Mouse (Mus musculus) liver, embryonic 13.5 days (tissue): ENCODE results near the gene Idh3a. TPM values are rescaled to one million over a fixed set of nuclear protein-coding genes. Genes with fewer than 3 reads are reported as not detected.
A peak's percentile ranks its signal among the peaks of the same experiment; 100 is the strongest.
"Not testable (repeated sequence)": the region's sequence is repeated elsewhere in the genome, so short reads cannot be mapped to it uniquely, and the experiment has no call there.

ENCODE experiments used
- ATAC-seq: fragments of 200-750 bp; cut with Nextera tagmentation; 2 replicates; pipeline ENCODE4 v1.8.0; 2017; ENCODE audit warnings: low read depth, mild to moderate bottlenecking, moderate number of reproducible peaks, moderate library complexity
- DNase-seq: peaks from one replicate; pipeline ENCODE4 v3.0.0; 2022
- H3K27ac ChIP-seq: fragments of 300-500 bp; sonication (generic); 2 replicates; pipeline ENCODE4 v1.5.1; 2015; ENCODE audit warnings: moderate library complexity, mild to moderate bottlenecking, inconsistent platforms
- H3K27me3 ChIP-seq: fragments of 300-500 bp; sonication (generic); 2 replicates; pipeline ENCODE4 v1.6.1; 2015; ENCODE audit warnings: mild to moderate bottlenecking, inconsistent platforms
- H3K36me3 ChIP-seq: fragments of 300-500 bp; sonication (generic); 2 replicates; pipeline ENCODE4 v1.6.1; 2015; ENCODE audit warnings: mild to moderate bottlenecking, inconsistent platforms
- H3K4me1 ChIP-seq: fragments of 300-500 bp; sonication (generic); replicated peaks from 2 replicates; pipeline ENCODE4 v1.6.1; 2015; ENCODE audit warnings: inconsistent platforms
- H3K4me2 ChIP-seq: fragments of 300-500 bp; sonication (generic); 2 replicates; pipeline ENCODE4 v1.6.1; 2015; ENCODE audit warnings: inconsistent platforms, mild to moderate bottlenecking, moderate library complexity
- H3K4me3 ChIP-seq: fragments of 300-500 bp; sonication (generic); replicated peaks from 2 replicates; pipeline ENCODE4 v1.5.1; 2015; ENCODE audit warnings: mild to moderate bottlenecking, inconsistent platforms
- H3K9ac ChIP-seq: fragments of 300-500 bp; sonication (generic); 2 replicates; pipeline ENCODE4 v1.6.1; 2015; ENCODE audit warnings: mild to moderate bottlenecking, inconsistent platforms
- H3K9me3 ChIP-seq: fragments of 300-500 bp; sonication (generic); replicated peaks from 2 replicates; pipeline ENCODE4 v1.6.1; 2016; ENCODE audit warnings: inconsistent platforms
- WGBS: fragments of 180-500 bp; shearing (Covaris S2); methylation state at CpG from one replicate; pipeline ENCODE4 v1.1.7; 2015; ENCODE audit not compliant: insufficient replicate concordance; 5-methylcytosine and 5-hydroxymethylcytosine counted together
- polyA plus RNA-seq: library from polyadenylated mRNA; unstranded; fragments of >200 nt; fragmentation: Nextera tagmentation; extraction: Ambion mirVana; gene quantifications from 2 replicates; pipeline ENCODE4 v1.2.1, GENCODE M21; 2015

Idh3a gene
- polyA plus RNA-seq, 1 experiment from 2014 or later, result 121 TPM

GRCm38 (mm10) chr9:54593652-54594051 lies 7.5 kb downstream of the Idh3a start:
- not testable (repeated sequence) for ATAC-seq, H3K9ac ChIP-seq, DNase-seq, H3K4me1 ChIP-seq, H3K27ac ChIP-seq, H3K27me3 ChIP-seq, H3K9me3 ChIP-seq, H3K4me3 ChIP-seq, H3K4me2 ChIP-seq
- WGBS, result 80% methylated on average over 4 of the region's 4 CpGs
- peaks cover 85% of the 10 kb centered on the region for H3K36me3 ChIP-seq

DNA sequence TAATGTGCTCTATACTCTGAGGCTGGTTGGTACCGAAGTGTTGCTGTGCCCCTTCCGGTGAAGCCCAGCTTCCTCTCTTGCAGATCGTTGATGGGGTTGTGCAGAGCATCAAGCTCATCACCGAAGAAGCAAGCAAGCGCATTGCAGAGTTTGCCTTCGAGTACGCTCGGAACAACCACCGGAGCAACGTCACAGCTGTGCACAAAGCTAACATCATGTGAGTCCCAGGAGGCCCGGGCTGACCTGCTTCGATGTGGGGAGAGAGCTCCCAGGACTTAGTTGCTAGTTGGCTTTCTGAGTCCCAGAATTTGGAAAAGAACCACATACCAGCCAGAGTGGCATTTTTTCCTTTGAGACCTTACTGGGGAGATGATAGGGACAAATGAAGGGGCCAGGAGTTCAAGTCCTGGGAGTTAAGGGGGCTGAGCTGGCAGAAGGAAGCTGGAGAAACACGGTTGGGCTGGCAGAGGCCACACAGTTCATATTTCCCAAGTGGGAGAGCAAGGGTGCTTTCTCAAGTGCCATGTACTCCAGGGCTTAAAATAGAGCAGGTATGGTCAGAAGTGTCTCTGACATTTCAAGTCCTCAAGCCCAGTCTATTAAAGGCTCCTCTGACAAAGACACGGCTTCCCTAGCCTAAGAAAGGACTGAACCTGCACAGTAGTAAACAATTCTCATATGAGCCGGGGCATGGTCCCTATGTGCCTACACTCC lies 10.8 kb downstream of the Idh3a start:
- H3K9ac ChIP-seq, result no peak overlapping the region
- ATAC-seq, result no peak
- H3K27me3 ChIP-seq, result no peaks in the 10 kb centered on the region
- no peaks in the 10 kb centered on the region for H3K9me3 ChIP-seq
- no peak overlapping the region for H3K4me2 ChIP-seq
- peaks cover 95% of the 10 kb centered on the region for H3K36me3 ChIP-seq
- no peak overlapping the region for H3K27ac ChIP-seq
- no peaks in the 10 kb centered on the region for H3K4me1 ChIP-seq
- no peak overlapping the region for H3K4me3 ChIP-seq
- 90% methylated on average over 15 of the region's 15 CpGs for WGBS
- DNase-seq, result no peak

- no peak for ATAC-seq
- Histone ChIP-seq H3K4me2 (no peak overlapping the region), H3K4me3 (no peak overlapping the region), H3K4me1 (no peaks in the 10 kb centered on the region), H3K9ac (no peak overlapping the region), H3K9me3 (no peaks in the 10 kb centered on the region), H3K27me3 (no peaks in the 10 kb centered on the region), H3K36me3 (peaks cover 81% of the 10 kb centered on the region), H3K27ac (no peak overlapping the region)
- WGBS, result 73% methylated on average over 2 of the region's 2 CpGs
- DNase-seq, result no peak
Measured at GRCm38 (mm10) chr9:54602386-54602785, 16.3 kb downstream of the Idh3a start.

DNA sequence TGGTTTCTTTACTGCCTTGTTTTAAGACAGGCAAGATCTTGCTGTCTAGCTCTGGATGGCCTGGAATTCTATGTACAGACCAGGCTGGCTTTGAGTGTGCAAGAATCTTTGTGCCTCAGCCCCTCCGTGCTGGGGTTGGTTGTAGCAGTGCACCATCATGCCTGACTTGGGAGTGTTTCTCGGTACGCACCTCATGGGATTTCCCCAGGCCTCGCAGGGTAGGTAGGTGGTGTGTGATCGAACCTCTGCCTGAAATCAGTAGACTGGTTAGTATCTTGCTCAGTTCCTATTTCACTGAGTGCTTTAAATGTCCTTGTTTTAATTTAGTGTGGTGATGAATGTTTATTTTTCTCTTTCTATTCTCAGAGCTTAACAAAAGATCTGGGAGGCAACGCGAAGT lies 16.8 kb downstream of the Idh3a start:
- no peak for DNase-seq
- H3K27me3 ChIP-seq, result no peaks in the 10 kb centered on the region
- no peaks in the 10 kb centered on the region for H3K4me1 ChIP-seq
- no peaks in the 10 kb centered on the region for H3K9me3 ChIP-seq
- no peak overlapping the region for H3K4me3 ChIP-seq
- 85% methylated on average over 7 of the region's 7 CpGs for WGBS
- peaks cover 75% of the 10 kb centered on the region for H3K36me3 ChIP-seq
- no peak overlapping the region for H3K9ac ChIP-seq
- H3K27ac ChIP-seq, result no peak overlapping the region
- H3K4me2 ChIP-seq, result no peak overlapping the region
- no peak for ATAC-seq

DNA sequence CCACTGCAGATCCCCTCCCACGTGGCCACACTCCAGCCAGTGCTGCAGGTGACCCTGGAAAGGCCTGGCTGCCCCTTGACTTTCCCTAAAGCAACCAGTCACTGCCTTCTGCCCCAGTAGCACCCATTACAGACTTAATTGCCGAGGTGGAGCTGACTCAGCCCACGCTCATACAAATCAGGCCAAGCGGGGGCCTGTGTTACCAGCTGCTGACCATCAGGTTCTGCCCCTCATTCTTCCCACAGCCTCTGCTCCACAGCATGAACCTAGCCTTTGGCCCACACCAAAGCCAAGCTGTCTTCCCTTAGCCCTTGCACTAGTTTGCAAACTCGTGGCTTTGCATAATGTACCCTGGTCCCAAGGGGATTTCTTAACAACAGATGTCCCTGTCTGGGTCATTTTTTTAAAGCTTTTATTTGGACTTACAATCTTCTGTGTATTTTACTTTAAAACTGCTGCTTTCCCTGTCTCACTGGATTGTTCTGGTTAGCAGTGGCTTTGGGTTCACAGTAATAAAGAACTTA lies 18.1 kb downstream of the Idh3a start:
- Histone ChIP-seq H3K9ac (no peak overlapping the region), H3K9me3 (no peaks in the 10 kb centered on the region), H3K4me2 (no peak overlapping the region), H3K36me3 (peaks cover 63% of the 10 kb centered on the region), H3K27ac (no peak overlapping the region), H3K4me3 (no peak overlapping the region), H3K4me1 (no peaks in the 10 kb centered on the region), H3K27me3 (no peaks in the 10 kb centered on the region)
- DNase-seq (no peak), ATAC-seq (no peak)
- WGBS, result 77% methylated on average over 5 of the region's 5 CpGs

GRCm38 (mm10) chr9:54604886-54605285 lies 18.8 kb downstream of the Idh3a start:
- H3K4me2 ChIP-seq, result no peak overlapping the region
- no peaks in the 10 kb centered on the region for H3K4me1 ChIP-seq
- DNase-seq, result peak; percentile 39
- no peaks in the 10 kb centered on the region for H3K27me3 ChIP-seq
- H3K36me3 ChIP-seq, result peaks cover 56% of the 10 kb centered on the region
- H3K4me3 ChIP-seq, result no peak overlapping the region
- no peaks in the 10 kb centered on the region for H3K9me3 ChIP-seq
- no peak overlapping the region for H3K9ac ChIP-seq
- WGBS, result 54% methylated on average over 4 of the region's 4 CpGs
- no peak for ATAC-seq
- H3K27ac ChIP-seq, result no peak overlapping the region

GRCm38 (mm10) chr9:54612781-54613191 lies 26.7 kb downstream of the Idh3a start:
- 61% methylated on average over 5 of the region's 5 CpGs for WGBS
- Histone ChIP-seq H3K4me1 (peaks cover 7% of the 10 kb centered on the region), H3K9me3 (no peaks in the 10 kb centered on the region), H3K27me3 (peaks cover 3% of the 10 kb centered on the region; the same call in 1 of the 2 replicates), H3K4me3 (no peak overlapping the region), H3K36me3 (no peaks in the 10 kb centered on the region), H3K4me2 (no peak overlapping the region), H3K9ac (no peak overlapping the region), H3K27ac (no peak overlapping the region)
- ATAC-seq, result no peak
- DNase-seq, result no peak

GRCm38 (mm10) chr9:54614182-54614850 lies 28.2 kb downstream of the Idh3a start:
- Histone ChIP-seq H3K9ac (no peak overlapping the region), H3K36me3 (no peaks in the 10 kb centered on the region), H3K4me2 (no peak overlapping the region), H3K4me1 (peaks cover 7% of the 10 kb centered on the region), H3K4me3 (no peak overlapping the region), H3K27ac (no peak overlapping the region), H3K27me3 (peaks cover 8% of the 10 kb centered on the region; the same call in 1 of the 2 replicates), H3K9me3 (no peaks in the 10 kb centered on the region)
- ATAC-seq (peak; percentile 55), DNase-seq (peak; percentile 13)
- 45% methylated on average over 13 of the region's 13 CpGs for WGBS

- 72% methylated on average over 5 of the region's 5 CpGs for WGBS
- Histone ChIP-seq H3K4me3 (no peak overlapping the region), H3K36me3 (no peaks in the 10 kb centered on the region), H3K9me3 (no peaks in the 10 kb centered on the region), H3K27ac (no peak overlapping the region), H3K27me3 (no peaks in the 10 kb centered on the region), H3K9ac (no peak overlapping the region), H3K4me2 (no peak overlapping the region), H3K4me1 (peaks cover 5% of the 10 kb centered on the region; the same call in 1 of the 2 replicates)
- ATAC-seq, result no peak
- DNase-seq, result no peak
Measured at GRCm38 (mm10) chr9:54627240-54627639, 41.1 kb downstream of the Idh3a start.

- Histone ChIP-seq H3K4me2 (no peak overlapping the region), H3K4me1 (peaks cover 5% of the 10 kb centered on the region; the same call in 1 of the 2 replicates), H3K9me3 (no peaks in the 10 kb centered on the region), H3K9ac (no peak overlapping the region), H3K27me3 (no peaks in the 10 kb centered on the region), H3K36me3 (no peaks in the 10 kb centered on the region), H3K4me3 (no peak overlapping the region), H3K27ac (no peak overlapping the region)
- 80% methylated on average over 4 of the region's 4 CpGs for WGBS
- DNase-seq, result no peak
- no peak for ATAC-seq
Measured at GRCm38 (mm10) chr9:54628752-54629151, 42.6 kb downstream of the Idh3a start.

GRCm38 (mm10) chr9:54629613-54630261 lies 43.6 kb downstream of the Idh3a start:
- H3K9me3 ChIP-seq, result no peaks in the 10 kb centered on the region
- no peaks in the 10 kb centered on the region for H3K27me3 ChIP-seq
- H3K4me1 ChIP-seq, result peaks cover 5% of the 10 kb centered on the region; the same call in 1 of the 2 replicates
- no peaks in the 10 kb centered on the region for H3K36me3 ChIP-seq
- WGBS, result 75% methylated on average over 5 of the region's 5 CpGs
- no peak overlapping the region for H3K27ac ChIP-seq
- no peak overlapping the region for H3K4me2 ChIP-seq
- no peak for DNase-seq
- no peak overlapping the region for H3K9ac ChIP-seq
- no peak overlapping the region for H3K4me3 ChIP-seq
- no peak for ATAC-seq
